Mouse (Mus musculus) heart, adult 2 months (tissue): ENCODE results near the gene Zdhhc17. TPM values are rescaled to one million over a fixed set of nuclear protein-coding genes. Genes with fewer than 3 reads are reported as not detected.

Experiments used
- DNase-seq, 2 experiments: peaks; one replicate each; pipeline ENCODE4 v3.0.0; 2021
- H3K27ac ChIP-seq: fragments of 200-600 bp; 2 replicates; pipeline ENCODE4 v1.8.1; 2022
- H3K27me3 ChIP-seq: fragments of 200-500 bp; 2 replicates; pipeline ENCODE4 v1.6.1; 2012; ENCODE audit warnings: mild to moderate bottlenecking, low read length, inconsistent platforms, mixed read lengths; ENCODE audit not compliant: control insufficient read depth, insufficient read depth
- H3K36me3 ChIP-seq: fragments of 200-500 bp; 2 replicates; pipeline ENCODE4 v1.6.1; 2012; ENCODE audit warnings: low read length, inconsistent platforms; ENCODE audit not compliant: control insufficient read depth, insufficient read depth
- H3K4me1 ChIP-seq: fragments of 200-500 bp; 2 replicates; pipeline ENCODE4 v1.6.1; 2011; ENCODE audit warnings: low read length; ENCODE audit not compliant: control insufficient read depth, insufficient read depth
- H3K4me3 ChIP-seq: fragments of 200-600 bp; 2 replicates; pipeline ENCODE4 v1.8.1; 2022
- H3K79me2 ChIP-seq: fragments of 200-500 bp; replicated peaks from 2 replicates; pipeline ENCODE4 v1.6.1; 2012; ENCODE audit warnings: mild to moderate bottlenecking, inconsistent platforms, low read length, moderate library complexity, mixed read lengths; ENCODE audit not compliant: control insufficient read depth, insufficient read depth
- H3K9ac ChIP-seq: fragments of 200-500 bp; 2 replicates; pipeline ENCODE4 v1.6.1; 2012; ENCODE audit warnings: low read depth, mild to moderate bottlenecking, control low read depth, inconsistent platforms, low read length, mixed read lengths
- CTCF ChIP-seq: fragments of 200-600 bp; IDR thresholded peaks from 2 replicates; pipeline ENCODE4 v1.8.1; 2022; ENCODE audit warnings: antibody characterized with exemption, mild to moderate bottlenecking, moderate library complexity
- EP300 ChIP-seq: fragments of 200-500 bp; IDR thresholded peaks from 2 replicates; pipeline ENCODE4 v1.6.1; 2011; ENCODE audit warnings: low read depth, low read length, control low read depth; ENCODE audit not compliant: insufficient read depth
- POLR2A ChIP-seq: fragments of 200-500 bp; IDR thresholded peaks from 2 replicates; pipeline ENCODE4 v1.6.1; 2011; ENCODE audit warnings: mild to moderate bottlenecking, low read depth, low read length, control low read depth; ENCODE audit not compliant: insufficient read depth
- WGBS: fragments of 180-500 bp; shearing (Covaris S2); methylation state at CpG from one replicate; pipeline ENCODE4 v1.1.7; 2018; 5-methylcytosine and 5-hydroxymethylcytosine counted together
- intact Hi-C: fragments of 180-260 bp; cut with DNase I; formaldehyde crosslinking; loops from one replicate; pipeline ENCODE4 v1.15.1; 2025
- polyA plus RNA-seq: library from polyadenylated mRNA; depleted of rRNA; stranded (reverse); fragments of >200 nt; gene quantifications from 2 replicates; pipeline ENCODE4 v1.2.3, GENCODE M21; 2012
- total RNA-seq, 2 experiments: library from RNA; stranded (reverse); gene quantifications; 2 replicates each; pipeline ENCODE4 v1.2.3; 2021

Gene Zdhhc17
- total and polyA plus RNA-seq, 3 experiments, result 19.0 to 27.6 (median 20.5) TPM

- H3K79me2 ChIP-seq, result no peaks in the 10 kb centered on the region
Measured at GRCm38 (mm10) chr10:111040078-111040656, 30.2 kb upstream of the Zdhhc17 start.

GRCm38 (mm10) chr10:111036851-111037250 lies 26.9 kb upstream of the Zdhhc17 start:
- Histone ChIP-seq H3K9ac (no peak overlapping the region), H3K79me2 (no peaks in the 10 kb centered on the region), H3K27me3 (no peaks in the 10 kb centered on the region), H3K4me1 (no peaks in the 10 kb centered on the region), H3K36me3 (no peaks in the 10 kb centered on the region), H3K4me3 (no peak overlapping the region), H3K27ac (no peak overlapping the region)
- TF ChIP-seq POLR2A (no peak), EP300 (no peak), CTCF (no peak)
- intact Hi-C loops, result no loop called here
- 61% methylated on average over 1 of the region's 1 CpGs for WGBS
- DNase-seq, result no peak

More at GRCm38 (mm10) chr10:111040078-111040656, 30.2 kb upstream of the Zdhhc17 start:
- Histone ChIP-seq H3K4me1 (no peaks in the 10 kb centered on the region), H3K4me3 (no peak overlapping the region), H3K36me3 (no peaks in the 10 kb centered on the region), H3K9ac (no peak overlapping the region), H3K27ac (no peak overlapping the region), H3K27me3 (no peaks in the 10 kb centered on the region)
- WGBS, result 83% methylated on average over 7 of the region's 7 CpGs
- TF ChIP-seq EP300 (no peak), CTCF (no peak), POLR2A (no peak)
- no peak for DNase-seq
- intact Hi-C loops, result no loop called here

GRCm38 (mm10) chr10:111035134-111035533 lies 25.2 kb upstream of the Zdhhc17 start:
- TF ChIP-seq CTCF (no peak), EP300 (no peak), POLR2A (no peak)
- 69% methylated on average over 1 of the region's 1 CpGs for WGBS
- Histone ChIP-seq H3K27me3 (no peaks in the 10 kb centered on the region), H3K9ac (no peak overlapping the region), H3K4me3 (no peak overlapping the region), H3K36me3 (no peaks in the 10 kb centered on the region), H3K79me2 (no peaks in the 10 kb centered on the region), H3K27ac (no peak overlapping the region), H3K4me1 (no peaks in the 10 kb centered on the region; the same call in 1 of the 2 replicates)
- intact Hi-C loops, result no loop called here
- no peak for DNase-seq

- Histone ChIP-seq H3K9ac (peak overlapping the region; percentile 51), H3K79me2 (no peaks in the 10 kb centered on the region), H3K4me3 (peak overlapping the region; percentile 56), H3K27me3 (no peaks in the 10 kb centered on the region), H3K4me1 (no peaks in the 10 kb centered on the region; the same call in 1 of the 2 replicates), H3K27ac (peak overlapping the region; percentile 78), H3K36me3 (no peaks in the 10 kb centered on the region)
- TF ChIP-seq POLR2A (no peak), EP300 (no peak), CTCF (no peak)
- intact Hi-C loops, result loop anchor here (2.0 to 5.0 kb wide), 2 partner anchors 46 to 57 kb away; no protein-coding TSS in a partner anchor
- DNase-seq, result peak; percentile 39 to 46
- 17% methylated on average over 20 of the region's 20 CpGs for WGBS
Measured at GRCm38 (mm10) chr10:111031511-111032365, 21.8 kb upstream of the Zdhhc17 start.

GRCm38 (mm10) chr10:111030845-111031244 lies 20.9 kb upstream of the Zdhhc17 start:
- no peak overlapping the region for H3K9ac ChIP-seq

More at GRCm38 (mm10) chr10:111030845-111031244, 20.9 kb upstream of the Zdhhc17 start:
- TF ChIP-seq POLR2A (no peak), CTCF (no peak), EP300 (no peak)
- Histone ChIP-seq H3K79me2 (no peaks in the 10 kb centered on the region), H3K36me3 (no peaks in the 10 kb centered on the region), H3K4me3 (no peak overlapping the region), H3K4me1 (no peaks in the 10 kb centered on the region; the same call in 1 of the 2 replicates), H3K27me3 (no peaks in the 10 kb centered on the region), H3K27ac (no peak overlapping the region; the same call in 1 of the 2 replicates)
- WGBS, result 92% methylated on average over 2 of the region's 2 CpGs
- intact Hi-C loops, result loop anchor here (2.0 to 5.0 kb wide), 2 partner anchors 46 to 56 kb away; no protein-coding TSS in a partner anchor
- no peak for DNase-seq
